Mouse (Mus musculus): ENCODE results near the gene Dapl1.

GRCm38 (mm10) chr2:59485657-59486056 lies 1.2 kb downstream of the Dapl1 start:
- TF ChIP-seq USF1 (IDR thresholded peaks at IDR 0.05; ENCODE audit: low read depth): no peak
- TF ChIP-seq POLR2A (IDR thresholded peaks at IDR 0.05; ENCODE audit: insufficient read length, low read depth): no peak
- no peak for TF ChIP-seq POLR2AphosphoS2 (IDR thresholded peaks at IDR 0.05; ENCODE audit: insufficient read length, low read depth)
- TF ChIP-seq CEBPB (IDR thresholded peaks at IDR 0.05; ENCODE audit: insufficient read depth, poor library complexity, severe bottlenecking): no peak
- TF ChIP-seq MAX (IDR thresholded peaks at IDR 0.05; ENCODE audit: low read depth): no peak
